Mouse (Mus musculus): ENCODE measurements around the gene Apoa2. TPM values are rescaled to one million over a fixed set of nuclear protein-coding genes. Genes with fewer than 3 reads are reported as not detected.

The Apoa2 gene
- total and polyA plus RNA-seq, 3 experiments: 2.1 to 3.9 (median 2.2) TPM

GRCm38 (mm10) chr1:171263185-171263611, 38.3 kb downstream of the Apoa2 start:
- Histone ChIP-seq H3K4me1 (ENCODE audit: control insufficient read depth, insufficient read depth, low read length) (peaks cover 6% of the 10 kb centered on the region), H3K79me2 (replicated peaks; ENCODE audit: control insufficient read depth, insufficient read depth, low read length) (no peaks in the 10 kb centered on the region), H3K27me3 (ENCODE audit: control insufficient read depth, insufficient read depth, low read length) (no peaks in the 10 kb centered on the region), H3K9ac (ENCODE audit: low read depth, low read length) (no peak overlapping the region), H3K36me3 (ENCODE audit: control insufficient read depth, insufficient read depth, low read length) (peaks cover 4% of the 10 kb centered on the region; the same call in 1 of the 2 replicates), H3K4me3 (no peak overlapping the region), H3K27ac (peak overlapping the region; percentile 76)
- intact Hi-C loops (cut with DNase I): no loop called here
- DNase-seq: no peak
- TF ChIP-seq POLR2A (IDR thresholded peaks at IDR 0.05; ENCODE audit: insufficient read depth, low read depth, low read length) (no peak), CTCF (IDR thresholded peaks at IDR 0.05) (no peak), EP300 (IDR thresholded peaks at IDR 0.05; ENCODE audit: insufficient read depth, low read depth, low read length) (no peak)
- 0% methylated on average over 2 of the region's 2 CpGs for WGBS

- no peak for TF ChIP-seq POLR2A (IDR thresholded peaks at IDR 0.05; ENCODE audit: insufficient read depth, low read depth, low read length)
- peak; percentile 27 for TF ChIP-seq CTCF (IDR thresholded peaks at IDR 0.05)
- WGBS: 71% methylated on average over 3 of the region's 3 CpGs
- DNase-seq: no peak
- no peak overlapping the region for H3K4me3 ChIP-seq
- H3K79me2 ChIP-seq (replicated peaks; ENCODE audit: control insufficient read depth, insufficient read depth, low read length): no peaks in the 10 kb centered on the region
- H3K9ac ChIP-seq (ENCODE audit: low read depth, low read length): no peak overlapping the region
- no peaks in the 10 kb centered on the region for H3K27me3 ChIP-seq (ENCODE audit: control insufficient read depth, insufficient read depth, low read length)
- H3K36me3 ChIP-seq (ENCODE audit: control insufficient read depth, insufficient read depth, low read length): peaks cover 4% of the 10 kb centered on the region; the same call in 1 of the 2 replicates
- peaks cover 6% of the 10 kb centered on the region for H3K4me1 ChIP-seq (ENCODE audit: control insufficient read depth, insufficient read depth, low read length)
- peak overlapping the region; percentile 76 for H3K27ac ChIP-seq
- intact Hi-C loops (cut with DNase I): no loop called here
Measured at GRCm38 (mm10) chr1:171263666-171264461, 39.0 kb downstream of the Apoa2 start.

GRCm38 (mm10) chr1:171265971-171266744, 41.3 kb downstream of the Apoa2 start:
- Histone ChIP-seq H3K27ac (no peak overlapping the region), H3K79me2 (replicated peaks; ENCODE audit: control insufficient read depth, insufficient read depth, low read length) (peaks cover 3% of the 10 kb centered on the region), H3K9ac (ENCODE audit: low read depth, low read length) (no peak overlapping the region), H3K36me3 (ENCODE audit: control insufficient read depth, insufficient read depth, low read length) (peaks cover 4% of the 10 kb centered on the region; the same call in 1 of the 2 replicates), H3K4me3 (no peak overlapping the region), H3K4me1 (ENCODE audit: control insufficient read depth, insufficient read depth, low read length) (peaks cover 9% of the 10 kb centered on the region), H3K27me3 (ENCODE audit: control insufficient read depth, insufficient read depth, low read length) (no peaks in the 10 kb centered on the region)
- intact Hi-C loops (cut with DNase I): no loop called here
- 35% methylated on average over 4 of the region's 4 CpGs for WGBS
- TF ChIP-seq CTCF (IDR thresholded peaks at IDR 0.05): no peak
- no peak for TF ChIP-seq POLR2A (IDR thresholded peaks at IDR 0.05; ENCODE audit: insufficient read depth, low read depth, low read length)
- no peak for TF ChIP-seq EP300 (IDR thresholded peaks at IDR 0.05; ENCODE audit: insufficient read depth, low read depth, low read length)
- no peak for DNase-seq

- H3K9ac ChIP-seq (ENCODE audit: low read depth, low read length): no peak overlapping the region
- intact Hi-C loops (cut with DNase I): no loop called here
- H3K4me3 ChIP-seq: no peak overlapping the region
- H3K36me3 ChIP-seq (ENCODE audit: control insufficient read depth, insufficient read depth, low read length): no peaks in the 10 kb centered on the region
- no peaks in the 10 kb centered on the region for H3K27me3 ChIP-seq (ENCODE audit: control insufficient read depth, insufficient read depth, low read length)
- TF ChIP-seq CTCF (IDR thresholded peaks at IDR 0.05): no peak
- TF ChIP-seq EP300 (IDR thresholded peaks at IDR 0.05; ENCODE audit: insufficient read depth, low read depth, low read length): no peak
- no peak for TF ChIP-seq POLR2A (IDR thresholded peaks at IDR 0.05; ENCODE audit: insufficient read depth, low read depth, low read length)
- no peak for DNase-seq
- peaks cover 6% of the 10 kb centered on the region for H3K4me1 ChIP-seq (ENCODE audit: control insufficient read depth, insufficient read depth, low read length)
- 53% methylated on average over 1 of the region's 1 CpGs for WGBS
- H3K27ac ChIP-seq: no peak overlapping the region
- peaks cover 3% of the 10 kb centered on the region for H3K79me2 ChIP-seq (replicated peaks; ENCODE audit: control insufficient read depth, insufficient read depth, low read length)
Measured at GRCm38 (mm10) chr1:171268341-171268740, 43.5 kb downstream of the Apoa2 start.

- H3K9ac ChIP-seq (ENCODE audit: low read depth, low read length): peak within 1 kb of the TSS; percentile 72
- DNase-seq: peak; percentile 96 to 99
- H3K4me3 ChIP-seq: peak within 1 kb of the TSS; percentile 97
- H3K79me2 ChIP-seq (replicated peaks; ENCODE audit: control insufficient read depth, insufficient read depth, low read length): peaks cover 3% of the 10 kb centered on the region
- TF ChIP-seq EP300 (IDR thresholded peaks at IDR 0.05; ENCODE audit: insufficient read depth, low read depth, low read length): 0 out of 2 replicates have a peak, but pooled peaks have one; percentile 49
- no peak for TF ChIP-seq CTCF (IDR thresholded peaks at IDR 0.05)
- peak; percentile 99 for TF ChIP-seq POLR2A (IDR thresholded peaks at IDR 0.05; ENCODE audit: insufficient read depth, low read depth, low read length)
- H3K27me3 ChIP-seq (ENCODE audit: control insufficient read depth, insufficient read depth, low read length): no peaks in the 10 kb centered on the region
- intact Hi-C loops (cut with DNase I): no loop called here
- H3K36me3 ChIP-seq (ENCODE audit: control insufficient read depth, insufficient read depth, low read length): no peaks in the 10 kb centered on the region
- peak within 1 kb of the TSS; percentile 92 for H3K27ac ChIP-seq
- WGBS: 4% methylated on average over 36 of the region's 36 CpGs
- H3K4me1 ChIP-seq (ENCODE audit: control insufficient read depth, insufficient read depth, low read length): peaks cover 4% of the 10 kb centered on the region; the same call in 1 of the 2 replicates
Measured at GRCm38 (mm10) chr1:171269848-171270572, 45.2 kb downstream of the Apoa2 start, which contains the start of gene B4galt3. TSS of gene B4galt3 (plus strand) at chr1:171270328.

Measured in heart, adult 2 months (tissue).